Mouse (Mus musculus): Measurements from ENCODE around the gene Nat8l. TPM values are rescaled to one million over a fixed set of nuclear protein-coding genes. Genes with fewer than 3 reads are reported as not detected.
"Not testable (repeated sequence)": the region's sequence is repeated elsewhere in the genome, so short reads cannot be mapped to it uniquely, and the experiment has no call there.

Nat8l gene
- polyA plus RNA-seq (2016; fragmentation: Nextera tagmentation; extraction: Ambion mirVana) = 0.13 and 0.20 TPM in 2 replicates

- Histone ChIP-seq H3K4me1 (replicated peaks) (peaks cover 18% of the 10 kb centered on the region), H3K27me3 (peaks cover 71% of the 10 kb centered on the region), H3K9ac (replicated peaks) (peak within 1 kb of the TSS; percentile 50), H3K9me3 (no peaks in the 10 kb centered on the region), H3K4me2 (peak within 1 kb of the TSS; percentile 98), H3K27ac (no peak within 1 kb of the TSS), H3K4me3 (replicated peaks) (peak within 1 kb of the TSS; percentile 67), H3K36me3 (no peaks in the 10 kb centered on the region)
- WGBS = under 1% methylated on average over 90 of the region's 90 CpGs
- ATAC-seq (ENCODE audit: insufficient number of reproducible peaks, insufficient read depth, low FRiP score, low TSS enrichment, low read depth) = peak; percentile 77
Measured at GRCm38 (mm10) chr5:33995843-33996693, at the start of gene Nat8l. TSS of gene Nat8l (plus strand) at chr5:33995984.

GRCm38 (mm10) chr5:33947035-33947434, 48.7 kb upstream of the Nat8l start:
- WGBS = 85% methylated on average over 16 of the region's 16 CpGs
- H3K4me3 ChIP-seq (replicated peaks); H3K27ac ChIP-seq; H3K27me3 ChIP-seq; H3K36me3 ChIP-seq; ATAC-seq (ENCODE audit: insufficient number of reproducible peaks, insufficient read depth, low FRiP score, low TSS enrichment, low read depth); H3K9ac ChIP-seq (replicated peaks); H3K4me2 ChIP-seq; H3K4me1 ChIP-seq (replicated peaks): not testable (repeated sequence)
- H3K9me3 ChIP-seq = peaks cover 36% of the 10 kb centered on the region

- H3K36me3 ChIP-seq = no peaks in the 10 kb centered on the region
- H3K4me3 ChIP-seq (replicated peaks) = no peak overlapping the region
- no peak overlapping the region for H3K27ac ChIP-seq
- H3K27me3 ChIP-seq = no peaks in the 10 kb centered on the region
- H3K4me2 ChIP-seq = no peak overlapping the region
- ATAC-seq (ENCODE audit: insufficient number of reproducible peaks, insufficient read depth, low FRiP score, low TSS enrichment, low read depth) = no peak
- no peaks in the 10 kb centered on the region for H3K4me1 ChIP-seq (replicated peaks)
- WGBS = 88% methylated on average over 4 of the region's 4 CpGs
- H3K9me3 ChIP-seq = peaks cover 37% of the 10 kb centered on the region
- H3K9ac ChIP-seq (replicated peaks) = no peak overlapping the region
Measured at GRCm38 (mm10) chr5:33948314-33948713, 47.5 kb upstream of the Nat8l start.

DNA sequence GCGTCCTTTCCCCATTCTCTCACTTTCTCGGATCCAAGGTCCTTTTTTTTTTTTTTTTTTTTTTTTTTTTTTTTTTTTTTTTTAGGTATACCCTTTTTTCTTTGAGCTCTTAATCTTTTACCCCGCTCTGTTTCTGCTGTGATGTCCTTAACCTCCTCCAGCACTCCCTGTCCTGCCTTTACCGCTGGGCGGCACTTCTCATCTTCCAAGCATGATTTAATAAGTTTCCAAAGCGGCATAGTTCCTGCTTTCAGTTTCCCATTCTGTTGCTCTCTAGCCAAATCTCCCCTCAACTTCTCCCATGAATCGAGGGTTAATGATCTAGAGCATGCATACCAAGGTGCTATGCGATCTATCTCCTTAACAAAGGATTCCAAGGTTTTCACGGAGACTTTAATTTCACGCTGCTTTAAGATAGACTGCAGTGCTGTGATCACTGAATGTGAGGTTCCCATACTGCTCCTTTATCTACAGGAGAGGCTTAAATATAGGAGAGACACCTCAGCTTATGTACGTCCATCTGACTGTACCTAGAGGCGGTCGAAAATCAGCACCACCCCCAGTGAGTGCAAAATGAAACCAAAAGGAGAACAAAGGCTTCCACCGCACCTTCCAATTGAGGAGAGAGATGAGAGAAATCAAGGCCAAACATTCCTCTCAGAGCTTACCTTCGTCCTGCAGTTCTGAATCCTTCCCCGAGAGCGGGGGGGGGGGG, 42.2 kb upstream of the Nat8l start:
- H3K36me3 ChIP-seq = no peaks in the 10 kb centered on the region
- H3K27ac ChIP-seq = no peak overlapping the region
- no peak for ATAC-seq (ENCODE audit: insufficient number of reproducible peaks, insufficient read depth, low FRiP score, low TSS enrichment, low read depth)
- 87% methylated on average over 16 of the region's 17 CpGs for WGBS
- H3K4me2 ChIP-seq = no peak overlapping the region
- no peak overlapping the region for H3K4me3 ChIP-seq (replicated peaks)
- peaks cover 25% of the 10 kb centered on the region; the same call in 1 of the 2 replicates for H3K9me3 ChIP-seq
- no peaks in the 10 kb centered on the region for H3K4me1 ChIP-seq (replicated peaks)
- H3K27me3 ChIP-seq = no peaks in the 10 kb centered on the region
- no peak overlapping the region for H3K9ac ChIP-seq (replicated peaks)

DNA sequence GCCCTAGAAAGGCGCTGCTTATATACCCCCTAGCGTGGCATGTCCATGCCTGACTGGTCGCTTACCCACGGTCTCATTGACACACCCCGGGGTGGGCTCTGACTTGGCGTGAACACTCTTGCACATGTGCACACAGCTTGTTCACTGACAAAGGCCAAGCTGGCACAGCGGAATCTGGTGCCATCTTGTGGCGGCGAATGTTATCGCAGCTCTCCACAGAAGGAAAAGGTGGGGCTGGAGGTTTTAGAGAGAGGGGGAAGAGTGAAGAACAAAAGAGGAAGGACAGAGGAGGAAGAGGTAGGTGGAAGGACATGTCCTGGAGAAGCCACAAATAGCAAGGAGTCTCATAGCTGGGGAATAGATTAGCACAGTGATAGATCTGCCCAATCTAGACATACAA, 41.4 kb upstream of the Nat8l start:
- WGBS = 40% methylated on average over 10 of the region's 10 CpGs
- H3K4me2 ChIP-seq = no peak overlapping the region
- no peak overlapping the region for H3K4me3 ChIP-seq (replicated peaks)
- no peak for ATAC-seq (ENCODE audit: insufficient number of reproducible peaks, insufficient read depth, low FRiP score, low TSS enrichment, low read depth)
- H3K9me3 ChIP-seq = peaks cover 26% of the 10 kb centered on the region; the same call in 1 of the 2 replicates
- no peaks in the 10 kb centered on the region for H3K36me3 ChIP-seq
- no peaks in the 10 kb centered on the region for H3K4me1 ChIP-seq (replicated peaks)
- no peak overlapping the region for H3K27ac ChIP-seq
- H3K9ac ChIP-seq (replicated peaks) = no peak overlapping the region
- H3K27me3 ChIP-seq = no peaks in the 10 kb centered on the region

DNA sequence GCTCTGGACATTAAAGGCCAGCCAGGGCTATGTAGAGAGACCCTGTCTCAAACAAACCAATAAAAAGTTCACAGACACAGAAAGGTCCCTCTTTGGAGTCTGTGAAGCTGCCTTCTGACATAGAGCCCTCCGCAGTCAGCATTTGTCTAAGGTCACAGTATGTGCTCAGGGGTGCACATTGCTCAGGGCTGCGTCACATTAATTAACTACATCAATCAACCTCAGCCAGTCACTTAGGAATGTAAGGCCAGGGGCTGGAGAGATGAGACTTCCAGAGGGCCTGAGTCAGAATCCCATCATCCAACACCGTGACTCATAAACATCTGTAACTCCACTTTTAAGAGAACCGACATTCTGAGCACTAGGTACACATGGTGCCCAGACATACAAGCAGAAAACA, 39.9 kb upstream of the Nat8l start:
- H3K9me3 ChIP-seq = peaks cover 26% of the 10 kb centered on the region; the same call in 1 of the 2 replicates
- no peak overlapping the region for H3K4me3 ChIP-seq (replicated peaks)
- 68% methylated on average over 4 of the region's 4 CpGs for WGBS

GRCm38 (mm10) chr5:33959382-33959781, 36.4 kb upstream of the Nat8l start:
- Histone ChIP-seq H3K4me1 (replicated peaks) (no peaks in the 10 kb centered on the region), H3K4me3 (replicated peaks) (no peak overlapping the region), H3K27ac (no peak overlapping the region), H3K4me2 (no peak overlapping the region), H3K36me3 (no peaks in the 10 kb centered on the region), H3K27me3 (no peaks in the 10 kb centered on the region), H3K9ac (replicated peaks) (no peak overlapping the region), H3K9me3 (peaks cover 11% of the 10 kb centered on the region; the same call in 1 of the 2 replicates)
- no peak for ATAC-seq (ENCODE audit: insufficient number of reproducible peaks, insufficient read depth, low FRiP score, low TSS enrichment, low read depth)
- 77% methylated on average over 4 of the region's 4 CpGs for WGBS

More for the DNA sequence above, 39.9 kb upstream of the Nat8l start:
- no peak for ATAC-seq (ENCODE audit: insufficient number of reproducible peaks, insufficient read depth, low FRiP score, low TSS enrichment, low read depth)
- Histone ChIP-seq H3K4me2 (no peak overlapping the region), H3K4me1 (replicated peaks) (no peaks in the 10 kb centered on the region), H3K9ac (replicated peaks) (no peak overlapping the region), H3K36me3 (no peaks in the 10 kb centered on the region), H3K27me3 (no peaks in the 10 kb centered on the region), H3K27ac (no peak overlapping the region)

DNA sequence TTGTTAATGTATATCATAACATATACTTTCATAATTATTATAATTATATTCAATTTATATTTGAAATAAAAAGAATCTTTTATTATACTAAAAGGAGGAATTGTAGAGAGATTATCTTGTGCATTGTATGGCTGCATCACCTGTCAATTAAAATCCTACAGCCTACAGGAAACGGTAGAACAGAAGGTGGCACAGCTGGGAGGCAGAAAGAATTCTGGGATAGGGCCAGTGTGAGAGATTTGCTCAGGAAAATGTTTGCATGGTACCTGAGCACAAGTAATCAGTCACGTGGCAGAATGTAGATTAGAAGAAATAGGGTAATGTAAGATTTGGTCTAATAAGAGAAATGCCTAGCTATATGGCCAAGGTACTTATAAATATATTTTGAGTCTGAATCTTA, 21.0 kb upstream of the Nat8l start:
- 57% methylated on average over 2 of the region's 2 CpGs for WGBS
- H3K36me3 ChIP-seq = no peaks in the 10 kb centered on the region
- H3K9ac ChIP-seq (replicated peaks) = no peak overlapping the region
- no peak overlapping the region for H3K4me3 ChIP-seq (replicated peaks)
- no peak overlapping the region for H3K4me2 ChIP-seq
- no peaks in the 10 kb centered on the region for H3K9me3 ChIP-seq
- ATAC-seq (ENCODE audit: insufficient number of reproducible peaks, insufficient read depth, low FRiP score, low TSS enrichment, low read depth) = no peak
- H3K4me1 ChIP-seq (replicated peaks) = no peaks in the 10 kb centered on the region
- H3K27me3 ChIP-seq = no peaks in the 10 kb centered on the region
- H3K27ac ChIP-seq = no peak overlapping the region

- Histone ChIP-seq H3K9me3 (no peaks in the 10 kb centered on the region), H3K36me3 (no peaks in the 10 kb centered on the region; the same call in 1 of the 2 replicates), H3K27ac (no peak overlapping the region), H3K9ac (replicated peaks) (no peak overlapping the region), H3K27me3 (no peaks in the 10 kb centered on the region), H3K4me3 (replicated peaks) (no peak overlapping the region), H3K4me2 (no peak overlapping the region), H3K4me1 (replicated peaks) (no peaks in the 10 kb centered on the region)
- WGBS = 38% methylated on average over 3 of the region's 3 CpGs
- no peak for ATAC-seq (ENCODE audit: insufficient number of reproducible peaks, insufficient read depth, low FRiP score, low TSS enrichment, low read depth)
Measured at GRCm38 (mm10) chr5:33976267-33976666, 19.5 kb upstream of the Nat8l start.

DNA sequence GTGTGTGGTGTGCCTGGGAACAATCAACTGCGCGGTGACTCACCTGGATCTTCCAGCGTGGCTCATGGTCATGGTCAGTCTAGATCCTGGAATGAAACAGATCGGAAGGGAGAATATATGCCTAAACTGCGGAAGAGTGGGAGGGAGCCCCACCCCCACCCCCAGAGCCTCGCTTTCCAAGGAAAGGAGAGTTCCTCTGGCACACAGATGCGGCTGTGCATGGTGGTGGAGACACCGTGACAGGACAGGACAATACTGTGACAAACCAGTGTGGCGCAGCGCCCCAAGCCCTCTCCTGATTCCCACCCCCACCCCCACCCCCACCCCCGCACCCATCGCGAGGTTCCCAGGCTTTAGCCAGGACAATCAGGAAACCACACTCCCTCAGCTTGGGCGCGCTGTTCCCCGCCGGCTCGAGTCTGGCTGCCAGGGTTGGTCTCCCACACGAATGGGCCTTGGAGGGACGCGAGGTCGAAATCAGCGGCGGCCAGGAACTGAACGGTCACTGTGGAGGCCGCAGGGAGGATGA, 13.0 kb upstream of the Nat8l start:
- peak; percentile 40; the same call in 1 of the 2 replicates for ATAC-seq (ENCODE audit: insufficient number of reproducible peaks, insufficient read depth, low FRiP score, low TSS enrichment, low read depth)
- Histone ChIP-seq H3K9me3 (no peaks in the 10 kb centered on the region), H3K27ac (peak overlapping the region; percentile 69), H3K4me1 (replicated peaks) (peaks cover 15% of the 10 kb centered on the region; the same call in 1 of the 2 replicates), H3K27me3 (no peaks in the 10 kb centered on the region), H3K4me2 (peak overlapping the region; percentile 87), H3K9ac (replicated peaks) (peak overlapping the region; percentile 85), H3K36me3 (peaks cover 7% of the 10 kb centered on the region; the same call in 1 of the 2 replicates), H3K4me3 (replicated peaks) (peak overlapping the region; percentile 88)
- 5% methylated on average over 26 of the region's 26 CpGs for WGBS
